In the genomic region with DNA sequence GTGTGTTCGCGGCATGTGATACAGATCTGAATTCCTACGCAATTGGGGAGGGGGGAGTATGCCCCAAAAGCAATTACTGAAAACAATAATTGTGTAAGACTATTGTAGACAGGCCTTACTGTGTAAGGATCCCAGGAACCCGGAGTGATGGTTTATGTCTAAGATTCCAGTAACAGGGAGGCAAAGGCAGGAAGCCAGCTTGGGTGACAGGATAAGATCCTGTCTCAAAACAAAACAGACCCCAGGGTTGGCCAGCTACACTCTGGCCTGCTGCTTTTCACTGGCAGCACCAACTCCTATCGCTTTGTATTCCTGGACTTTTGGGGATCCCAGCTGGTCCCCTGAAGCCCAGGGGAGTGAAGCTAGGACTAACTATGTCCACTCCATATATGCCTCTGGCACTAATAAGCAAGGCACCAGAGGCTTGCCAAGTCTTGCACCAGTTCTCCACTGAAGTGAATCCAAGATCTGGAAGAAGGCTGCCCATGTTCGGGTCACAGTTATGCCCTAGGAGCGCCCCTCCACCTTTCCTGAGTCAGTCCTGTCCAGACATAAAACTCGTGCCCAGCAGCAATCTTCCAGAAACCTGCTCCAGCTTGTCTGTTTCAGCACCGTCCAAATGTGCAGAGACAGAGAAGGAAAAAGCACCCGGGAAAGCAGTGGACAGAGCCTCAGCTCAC, we compare ENCODE assay signal across 8 mouse cellular contexts. TPM values are rescaled to one million over a fixed set of nuclear protein-coding genes. Genes with fewer than 3 reads are reported as not detected.
A peak's percentile ranks its signal among the peaks of the same experiment; 100 is the strongest.
DNase-seq lines count a peak whose midpoint lies in the region; ATAC-seq and TF ChIP-seq lines count a peak whose summit lies in the region.

No protein-coding gene starts in this region.

- H3K79me2 ChIP-seq in liver, adult 2 months (ENCODE audit: control insufficient read depth, insufficient read depth, low read length): peaks cover 71% of the 10 kb centered on the region

- ATAC-seq in hindbrain, embryonic 13.5 days (ENCODE audit: low FRiP score): no peak; the same call in 1 of the 2 replicates
- no peak for ATAC-seq in liver, embryonic 12.5 days
- no peak for ATAC-seq in stomach, embryonic 16.5 days (ENCODE audit: insufficient read depth, low FRiP score)

- WGBS in liver, adult 2 months: 7% methylated on average over 10 of the region's 10 CpGs
- 25% methylated on average over 10 of the region's 10 CpGs for WGBS in embryonic facial prominence, embryonic 10.5 days
- 25% methylated on average over 10 of the region's 10 CpGs for WGBS in hindbrain, embryonic 13.5 days
- 33% methylated on average over 10 of the region's 10 CpGs for WGBS in liver, embryonic 12.5 days (ENCODE audit: insufficient replicate concordance)
- 23% methylated on average over 10 of the region's 10 CpGs for WGBS in stomach, embryonic 16.5 days

- H3K4me3 ChIP-seq in liver, adult 2 months (ENCODE audit: insufficient read depth, low read depth, low read length): peak overlapping the region; percentile 2; the same call in 1 of the 2 replicates
- H3K4me3 ChIP-seq in embryonic facial prominence, embryonic 10.5 days: peak overlapping the region; percentile 87
- H3K4me3 ChIP-seq in hindbrain, embryonic 13.5 days: peak overlapping the region; percentile 73
- H3K4me3 ChIP-seq in liver, embryonic 12.5 days: peak overlapping the region; percentile 64
- peak overlapping the region; percentile 81 for H3K4me3 ChIP-seq in stomach, embryonic 16.5 days (replicated peaks; ENCODE audit: low read length)

- H3K4me1 ChIP-seq in liver, adult 2 months (ENCODE audit: control insufficient read depth, insufficient read depth, low read length): peaks cover 80% of the 10 kb centered on the region
- H3K4me1 ChIP-seq in embryonic facial prominence, embryonic 10.5 days: peaks cover 91% of the 10 kb centered on the region
- peaks cover 96% of the 10 kb centered on the region for H3K4me1 ChIP-seq in hindbrain, embryonic 13.5 days (replicated peaks)
- peaks cover 80% of the 10 kb centered on the region for H3K4me1 ChIP-seq in liver, embryonic 12.5 days
- peaks cover 82% of the 10 kb centered on the region for H3K4me1 ChIP-seq in stomach, embryonic 16.5 days (ENCODE audit: control insufficient read depth, insufficient read depth, low read length)

- peak overlapping the region; percentile 59 for H3K27ac ChIP-seq in liver, adult 2 months (replicated peaks; ENCODE audit: insufficient read depth, low read depth, low read length)
- peak overlapping the region; percentile 92 for H3K27ac ChIP-seq in embryonic facial prominence, embryonic 10.5 days (replicated peaks)
- peak overlapping the region; percentile 90 for H3K27ac ChIP-seq in hindbrain, embryonic 13.5 days
- peak overlapping the region; percentile 58 for H3K27ac ChIP-seq in liver, embryonic 12.5 days
- H3K27ac ChIP-seq in stomach, embryonic 16.5 days (ENCODE audit: low read length): peak overlapping the region; percentile 94

- H3K9ac ChIP-seq in liver, adult 2 months (ENCODE audit: low read depth, low read length): peak overlapping the region; percentile 23; the same call in 1 of the 2 replicates
- peak overlapping the region; percentile 94 for H3K9ac ChIP-seq in hindbrain, embryonic 13.5 days
- H3K9ac ChIP-seq in liver, embryonic 12.5 days: no peak overlapping the region
- peak overlapping the region; percentile 93 for H3K9ac ChIP-seq in stomach, embryonic 16.5 days (ENCODE audit: low read length)

- no peak for TF ChIP-seq CTCF in liver, adult 2 months (IDR thresholded peaks at IDR 0.05; ENCODE audit: low read depth, low read length)

- peak overlapping the region; percentile 83 for H3K4me2 ChIP-seq in hindbrain, embryonic 13.5 days
- peak overlapping the region; percentile 89 for H3K4me2 ChIP-seq in liver, embryonic 12.5 days
- peak overlapping the region; percentile 87 for H3K4me2 ChIP-seq in stomach, embryonic 16.5 days (ENCODE audit: low read depth, low read length)

- no peaks in the 10 kb centered on the region for H3K27me3 ChIP-seq in liver, adult 2 months (ENCODE audit: control insufficient read depth, insufficient read depth, low read length)
- no peaks in the 10 kb centered on the region for H3K27me3 ChIP-seq in embryonic facial prominence, embryonic 10.5 days (replicated peaks; ENCODE audit: low read depth, poor library complexity, severe bottlenecking)
- H3K27me3 ChIP-seq in hindbrain, embryonic 13.5 days: no peaks in the 10 kb centered on the region
- H3K27me3 ChIP-seq in liver, embryonic 12.5 days (replicated peaks): peaks cover 96% of the 10 kb centered on the region
- H3K27me3 ChIP-seq in stomach, embryonic 16.5 days (ENCODE audit: control insufficient read depth, insufficient read depth, low read length): no peaks in the 10 kb centered on the region

- H3K9me3 ChIP-seq in embryonic facial prominence, embryonic 10.5 days: no peaks in the 10 kb centered on the region
- H3K9me3 ChIP-seq in hindbrain, embryonic 13.5 days: no peaks in the 10 kb centered on the region
- H3K9me3 ChIP-seq in liver, embryonic 12.5 days (replicated peaks): no peaks in the 10 kb centered on the region
- H3K9me3 ChIP-seq in stomach, embryonic 16.5 days (replicated peaks; ENCODE audit: control insufficient read depth, low read length): no peaks in the 10 kb centered on the region

- DNase-seq in liver, adult 2 months (ENCODE audit: extremely low read depth, low read depth, low spot score): no peak
- DNase-seq in liver: no peak
- no peak for DNase-seq in embryonic facial prominence, embryonic 10.5 days (ENCODE audit: low spot score)
- no peak for DNase-seq in layer of hippocampus, adult 11-12 months (ENCODE audit: low spot score)
- no peak for DNase-seq in yolk sac, embryonic 10.5 days (ENCODE audit: low spot score)

- H3K36me3 ChIP-seq in liver, adult 2 months (ENCODE audit: control insufficient read depth, insufficient read depth, low read length): no peaks in the 10 kb centered on the region
- H3K36me3 ChIP-seq in embryonic facial prominence, embryonic 10.5 days (replicated peaks): peaks cover 8% of the 10 kb centered on the region
- no peaks in the 10 kb centered on the region for H3K36me3 ChIP-seq in hindbrain, embryonic 13.5 days
- no peaks in the 10 kb centered on the region for H3K36me3 ChIP-seq in liver, embryonic 12.5 days
- no peaks in the 10 kb centered on the region for H3K36me3 ChIP-seq in stomach, embryonic 16.5 days (ENCODE audit: control insufficient read depth, insufficient read depth, low read length)

- TF ChIP-seq POLR2A in liver, adult 2 months (IDR thresholded peaks at IDR 0.05; ENCODE audit: extremely low read depth, insufficient read depth, low read length): no peak

RNA-seq across cellular contexts. Expression of gene Bcar1, which starts 11.1 kb away (rescaled TPM):
- 11.3 and 18.0 TPM in 2 replicates for total RNA-seq in liver, adult 2 months (2014; rRNA removed)
- 41.2 and 53.2 TPM in 2 replicates for polyA plus RNA-seq in liver, adult 2 months (2012; rRNA removed)
- polyA plus RNA-seq in embryonic facial prominence, embryonic 10.5 days (2016; fragmentation: Nextera tagmentation; extraction: Ambion mirVana): 61.1 and 62.4 TPM in 2 replicates
- polyA plus RNA-seq in hindbrain, embryonic 13.5 days (2015; fragmentation: Nextera tagmentation; extraction: Ambion mirVana): 55.4 and 55.6 TPM in 2 replicates
- 9.5 and 10.3 TPM in 2 replicates for polyA plus RNA-seq in liver, embryonic 12.5 days (2016; fragmentation: Nextera tagmentation; extraction: Ambion mirVana)
- 38.5 and 44.6 TPM in 2 replicates for polyA plus RNA-seq in stomach, embryonic 16.5 days (2015; fragmentation: Nextera tagmentation; extraction: Ambion mirVana)

RNA-seq across cellular contexts. Expression of gene Ctrb1, which starts 41.7 kb away (rescaled TPM):
- 50.9 and 134 TPM in 2 replicates for total RNA-seq in liver, adult 2 months (2014; rRNA removed)
- 1.9 and 5.3 TPM in 2 replicates for polyA plus RNA-seq in liver, adult 2 months (2012; rRNA removed)
- polyA plus RNA-seq in embryonic facial prominence, embryonic 10.5 days (2016; fragmentation: Nextera tagmentation; extraction: Ambion mirVana): not detected in 2 replicates
- polyA plus RNA-seq in hindbrain, embryonic 13.5 days (2015; fragmentation: Nextera tagmentation; extraction: Ambion mirVana): 3.1 TPM in 1 of 2 replicates, not detected in the other
- not detected in 2 replicates for polyA plus RNA-seq in liver, embryonic 12.5 days (2016; fragmentation: Nextera tagmentation; extraction: Ambion mirVana)
- polyA plus RNA-seq in stomach, embryonic 16.5 days (2015; fragmentation: Nextera tagmentation; extraction: Ambion mirVana): 3,395 and 3,754 TPM in 2 replicates

Comparison
In these comparisons a context has a peak if more than half of its experiments do, and no peak if none do; other contexts are left out.
1. H3K4me3 ChIP-seq: peak in every context shown above with its lines; median percentile 87 in embryonic facial prominence, embryonic 10.5 days; 81 in stomach, embryonic 16.5 days; 73 in hindbrain, embryonic 13.5 days; 64 in liver, embryonic 12.5 days; 2 in liver, adult 2 months.
2. RNA of gene Ctrb1, which starts 41.7 kb away (polyA plus RNA-seq): 3,395 to 3,754 TPM in stomach, embryonic 16.5 days; 1.9 to 5.3 TPM in liver, adult 2 months, 3.1 TPM in hindbrain, embryonic 13.5 days, not detected in embryonic facial prominence, embryonic 10.5 days and not detected in liver, embryonic 12.5 days; every median in the first group is over 100 times any median in the second.
3. Peak in every context shown above with its lines, with median percentiles within 50 percentile points of each other: H3K27ac ChIP-seq and H3K4me2 ChIP-seq.